Mouse (Mus musculus) cerebellum, adult 2 months (tissue): ENCODE data around the gene Rnpepl1.

Source experiments
- CTCF ChIP-seq: fragments of 200-500 bp; IDR thresholded peaks from 2 replicates; pipeline ENCODE4 v1.5.1; 2011; ENCODE audit warnings: low read depth, mild to moderate bottlenecking, control low read depth, low read length, moderate library complexity, borderline replicate concordance; ENCODE audit not compliant: insufficient read depth
- POLR2A ChIP-seq: fragments of 200-500 bp; IDR thresholded peaks from 2 replicates; pipeline ENCODE4 v1.6.1; 2011; ENCODE audit warnings: low read length, control low read depth, borderline replicate concordance; ENCODE audit not compliant: insufficient read depth

DNA sequence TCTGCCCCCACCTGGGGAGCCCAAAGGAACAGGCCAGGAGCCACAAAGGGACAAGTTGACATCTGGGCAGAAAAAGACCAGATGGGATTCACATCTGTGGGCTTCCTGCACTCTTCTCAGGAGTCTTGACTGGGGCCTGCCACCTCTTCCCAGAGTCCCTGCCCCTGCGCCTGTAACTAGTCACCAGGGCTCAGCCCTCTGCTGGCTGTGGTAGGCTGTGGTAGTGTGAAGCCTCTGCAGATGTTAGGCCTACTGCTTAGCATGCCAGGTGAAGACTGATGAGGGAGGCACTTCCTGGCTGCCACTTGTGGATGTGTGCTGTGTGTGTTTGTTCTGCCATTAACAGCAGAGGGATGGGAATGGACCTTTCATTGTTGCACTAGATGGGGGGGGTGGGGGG lies 1.7 kb downstream of the Rnpepl1 start:
- no peak for TF ChIP-seq CTCF
- TF ChIP-seq POLR2A = no peak
